Mouse (Mus musculus): ENCODE results near the gene Gm26602. TPM values are rescaled to one million over a fixed set of nuclear protein-coding genes. Genes with fewer than 3 reads are reported as not detected.

Gm26602 gene
- polyA plus RNA-seq, 1 experiment from 2014 or later: not detected

DNA sequence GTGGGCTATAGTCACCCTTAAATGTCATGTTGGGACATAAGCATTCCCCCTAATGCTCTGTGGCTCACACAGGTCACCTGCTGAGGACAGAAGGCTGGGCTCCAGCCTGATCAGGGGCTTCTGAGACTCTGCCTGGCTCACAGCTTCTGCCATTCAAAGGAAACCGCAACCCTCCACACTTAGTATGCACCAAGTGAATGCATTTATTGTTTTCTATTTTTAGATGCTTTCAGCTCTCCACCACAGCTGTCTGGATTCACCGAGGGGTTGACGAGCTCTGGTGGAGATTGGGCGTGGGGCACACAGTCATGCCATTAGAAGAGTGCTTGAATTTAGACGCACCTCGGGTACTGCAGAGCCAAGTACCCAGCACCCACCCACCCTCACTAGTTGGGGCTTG, 37.3 kb upstream of the Gm26602 start:
- no peaks in the 10 kb centered on the region for H3K9me3 ChIP-seq (replicated peaks)
- no peak overlapping the region for H3K9ac ChIP-seq
- no peak for ATAC-seq (ENCODE audit: insufficient read depth)
- peaks cover 31% of the 10 kb centered on the region for H3K4me1 ChIP-seq (replicated peaks)
- H3K27ac ChIP-seq (replicated peaks): no peak overlapping the region
- peak overlapping the region; percentile 55 for H3K4me3 ChIP-seq (replicated peaks)
- 8% methylated on average over 6 of the region's 6 CpGs for WGBS (ENCODE audit: insufficient replicate concordance)
- H3K4me2 ChIP-seq: peak overlapping the region; percentile 75; the same call in 1 of the 2 replicates
- H3K27me3 ChIP-seq: peaks cover 49% of the 10 kb centered on the region
- no peaks in the 10 kb centered on the region for H3K36me3 ChIP-seq (replicated peaks)

DNA sequence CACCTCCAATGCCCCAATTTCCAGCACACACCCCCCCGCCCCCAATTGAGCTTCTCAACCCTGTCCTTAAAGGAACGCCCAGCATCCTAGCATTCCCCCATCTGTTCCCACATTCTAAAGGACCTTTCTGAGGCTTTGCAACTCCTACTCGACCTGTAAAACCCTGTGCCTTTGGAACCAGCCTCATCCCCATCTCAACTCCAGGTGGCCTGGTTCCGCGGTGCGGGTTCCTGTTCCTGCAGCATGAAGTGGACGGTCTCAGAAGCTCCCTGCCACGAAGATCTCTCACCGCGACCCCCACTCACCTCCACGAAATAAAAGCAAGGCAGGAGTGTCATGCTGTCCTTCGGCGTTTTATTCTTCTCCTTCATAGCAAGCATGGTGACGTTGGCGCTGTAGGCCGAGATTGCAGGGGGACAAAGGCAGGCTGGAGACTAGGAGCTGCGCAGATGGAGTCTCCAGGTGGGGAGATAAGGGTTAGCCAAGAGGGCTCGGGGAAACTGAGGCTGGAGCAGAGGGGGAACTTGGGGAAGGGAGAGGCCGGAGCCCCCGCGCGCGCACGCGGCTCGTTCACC, 36.9 kb upstream of the Gm26602 start:
- Histone ChIP-seq H3K9me3 (replicated peaks) (no peaks in the 10 kb centered on the region), H3K27ac (replicated peaks) (no peak overlapping the region), H3K4me1 (replicated peaks) (peaks cover 31% of the 10 kb centered on the region), H3K4me3 (replicated peaks) (peak overlapping the region; percentile 55), H3K4me2 (peak overlapping the region; percentile 75), H3K9ac (peak overlapping the region; percentile 27; the same call in 1 of the 2 replicates), H3K36me3 (replicated peaks) (no peaks in the 10 kb centered on the region), H3K27me3 (peaks cover 49% of the 10 kb centered on the region)
- no peak for ATAC-seq (ENCODE audit: insufficient read depth)
- WGBS (ENCODE audit: insufficient replicate concordance): 1% methylated on average over 26 of the region's 26 CpGs

DNA sequence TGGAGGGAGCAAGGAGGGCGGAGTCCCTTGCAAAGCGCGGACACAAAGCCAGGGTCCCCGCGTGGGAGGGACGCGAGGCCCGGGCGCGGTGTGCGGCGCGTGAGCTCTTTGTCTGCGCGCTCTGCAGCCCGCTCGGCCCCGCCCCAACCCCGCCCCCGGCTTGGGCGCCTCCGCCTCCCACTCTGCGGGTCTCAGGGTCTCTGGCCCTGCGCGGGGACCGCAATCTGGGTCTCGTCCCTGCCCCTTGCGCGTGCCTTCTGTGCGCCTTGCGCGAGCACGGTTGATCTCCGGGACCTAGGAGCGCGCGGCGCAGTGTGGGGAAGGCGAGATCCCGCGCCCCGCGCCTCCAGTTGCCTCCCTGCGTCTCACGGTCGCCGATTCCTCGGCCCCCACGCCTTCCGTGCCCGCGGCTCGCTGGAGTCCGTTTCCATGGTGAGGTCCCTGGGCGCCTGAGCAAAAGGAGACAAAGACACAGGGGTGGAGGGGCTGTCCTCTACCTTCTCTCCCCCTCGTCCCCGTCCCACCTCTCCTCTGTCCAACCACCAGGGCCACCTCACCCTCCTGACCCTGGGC, 36.3 kb upstream of the Gm26602 start, which contains the start of the genes Prtn3 and Plppr3:
Gene Prtn3, plus strand, starts transcription at position 187 of the 573 bp plus-strand sequence.
Gene Plppr3, minus strand, starts transcription at position 345 of the 573 bp plus-strand sequence.
- no peak for ATAC-seq (ENCODE audit: insufficient read depth)
- H3K36me3 ChIP-seq (replicated peaks): no peaks in the 10 kb centered on the region
- peaks cover 33% of the 10 kb centered on the region for H3K4me1 ChIP-seq (replicated peaks)
- peaks cover 53% of the 10 kb centered on the region for H3K27me3 ChIP-seq
- WGBS (ENCODE audit: insufficient replicate concordance): 2% methylated on average over 52 of the region's 57 CpGs
- H3K9me3 ChIP-seq (replicated peaks): no peaks in the 10 kb centered on the region
- H3K4me2 ChIP-seq: peak within 1 kb of the TSS; percentile 75
- H3K27ac ChIP-seq (replicated peaks): peak within 1 kb of the TSS; percentile 19; the same call in 1 of the 2 replicates
- peak within 1 kb of the TSS; percentile 55 for H3K4me3 ChIP-seq (replicated peaks)
- peak within 1 kb of the TSS; percentile 27; the same call in 1 of the 2 replicates for H3K9ac ChIP-seq

DNA sequence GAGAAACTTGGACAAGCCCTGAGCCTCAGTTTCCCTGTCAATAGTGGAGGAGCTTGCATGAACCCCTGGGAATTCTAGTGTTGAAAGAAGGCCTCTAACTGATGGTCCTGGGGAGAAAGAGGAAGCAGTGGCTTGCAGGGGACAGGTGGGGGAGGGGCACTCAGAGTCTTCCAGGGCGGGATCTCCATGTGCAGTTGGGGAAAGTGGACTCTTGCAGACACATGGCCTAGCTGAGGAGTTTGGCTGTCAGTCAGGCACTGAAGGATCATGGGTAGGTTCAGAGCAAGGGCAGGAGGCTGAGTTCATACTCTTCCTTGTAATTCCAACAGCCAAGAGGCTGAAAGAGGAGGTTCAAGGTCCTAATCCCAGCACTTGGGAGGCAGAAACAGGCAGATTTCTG, 33.5 kb upstream of the Gm26602 start:
- peak overlapping the region; percentile 57 for H3K27ac ChIP-seq (replicated peaks)
- peak overlapping the region; percentile 44 for H3K4me2 ChIP-seq
- WGBS (ENCODE audit: insufficient replicate concordance): 26% methylated on average over 1 of the region's 1 CpGs

DNA sequence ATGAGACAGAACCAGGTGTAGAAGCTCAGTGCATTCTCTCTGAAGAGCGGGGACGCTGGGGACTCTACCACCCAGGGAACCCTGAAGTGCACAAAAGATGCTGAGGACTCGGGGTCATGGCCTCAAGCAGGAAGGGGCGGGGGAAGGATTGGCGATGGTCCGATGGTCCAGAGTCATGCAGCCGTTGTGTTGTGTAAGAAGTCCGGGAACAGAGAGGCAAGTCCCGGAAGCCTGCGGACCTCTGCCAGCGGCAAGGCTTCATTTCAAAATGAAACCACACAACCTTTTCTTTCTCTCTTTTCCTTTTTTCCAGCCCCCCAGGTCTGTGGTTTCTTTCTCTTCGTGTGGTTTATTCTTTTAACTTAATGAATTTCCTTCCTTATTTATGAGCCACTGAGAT, 32.9 kb upstream of the Gm26602 start:
- Histone ChIP-seq H3K27ac (replicated peaks) (peak overlapping the region; percentile 57), H3K4me1 (replicated peaks) (peaks cover 67% of the 10 kb centered on the region), H3K36me3 (replicated peaks) (no peaks in the 10 kb centered on the region), H3K4me3 (replicated peaks) (no peak overlapping the region), H3K9me3 (replicated peaks) (no peaks in the 10 kb centered on the region), H3K9ac (no peak overlapping the region; the same call in 1 of the 2 replicates), H3K27me3 (peaks cover 63% of the 10 kb centered on the region), H3K4me2 (peak overlapping the region; percentile 44)
- 0 out of 2 replicates have a peak, but pooled peaks have one; percentile 8 for ATAC-seq (ENCODE audit: insufficient read depth)
- 12% methylated on average over 12 of the region's 12 CpGs for WGBS (ENCODE audit: insufficient replicate concordance)

More for the DNA sequence above, 33.5 kb upstream of the Gm26602 start:
- Histone ChIP-seq H3K9me3 (replicated peaks) (no peaks in the 10 kb centered on the region), H3K4me3 (replicated peaks) (no peak overlapping the region), H3K9ac (no peak overlapping the region), H3K4me1 (replicated peaks) (peaks cover 61% of the 10 kb centered on the region), H3K36me3 (replicated peaks) (no peaks in the 10 kb centered on the region), H3K27me3 (peaks cover 61% of the 10 kb centered on the region)
- no peak for ATAC-seq (ENCODE audit: insufficient read depth)

DNA sequence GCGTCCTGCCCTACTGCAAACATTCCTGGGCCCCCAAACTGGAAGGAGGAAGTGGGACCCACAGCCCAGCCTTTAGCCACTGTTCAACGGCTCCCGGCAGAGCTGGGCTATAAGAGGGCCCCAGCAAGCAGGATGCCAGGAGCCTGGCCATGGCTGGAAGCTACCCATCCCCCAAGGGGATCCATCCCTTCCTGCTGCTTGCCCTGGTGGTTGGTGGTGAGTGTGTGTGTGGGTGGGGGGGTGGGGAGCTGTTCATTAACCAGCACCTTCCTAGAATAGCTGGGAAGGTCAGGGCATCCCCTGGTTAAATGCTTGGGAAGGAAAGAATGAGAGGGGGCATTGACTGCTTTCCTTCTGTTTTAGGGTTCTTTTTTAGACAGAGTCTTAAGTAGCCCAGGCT, 31.1 kb upstream of the Gm26602 start:
- peak overlapping the region; percentile 55 for H3K27ac ChIP-seq (replicated peaks)
- no peaks in the 10 kb centered on the region for H3K9me3 ChIP-seq (replicated peaks)
- WGBS (ENCODE audit: insufficient replicate concordance): 17% methylated on average over 3 of the region's 3 CpGs
- no peak overlapping the region for H3K9ac ChIP-seq
- H3K4me1 ChIP-seq (replicated peaks): peaks cover 71% of the 10 kb centered on the region
- no peaks in the 10 kb centered on the region for H3K36me3 ChIP-seq (replicated peaks)
- peak overlapping the region; percentile 59 for H3K4me2 ChIP-seq
- ATAC-seq (ENCODE audit: insufficient read depth): no peak
- peaks cover 51% of the 10 kb centered on the region for H3K27me3 ChIP-seq
- H3K4me3 ChIP-seq (replicated peaks): 0 out of 2 replicates have a peak overlapping the region, but pooled peaks have one; percentile 10

DNA sequence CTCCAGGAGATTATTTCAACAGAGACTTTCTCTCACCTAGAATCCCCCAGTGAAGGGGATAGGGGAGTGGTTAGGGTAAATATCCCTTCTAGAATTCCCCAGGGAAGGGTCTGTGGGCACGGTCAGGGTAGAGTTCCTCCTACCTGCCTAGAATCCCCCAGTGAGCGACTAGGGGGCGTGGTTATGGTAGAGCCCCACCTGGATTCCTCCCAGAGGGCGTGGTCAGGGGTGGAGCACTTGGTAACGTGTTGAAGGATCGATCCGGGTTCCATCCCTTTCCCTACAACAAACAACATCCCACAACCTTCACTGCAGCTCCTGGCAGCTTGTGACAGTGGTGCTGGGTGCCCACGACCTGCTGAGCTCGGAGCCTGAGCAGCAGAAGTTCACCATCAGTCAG, 29.9 kb upstream of the Gm26602 start:
- Histone ChIP-seq H3K27ac (replicated peaks) (peak overlapping the region; percentile 55; the same call in 1 of the 2 replicates), H3K36me3 (replicated peaks) (no peaks in the 10 kb centered on the region), H3K9ac (0 out of 2 replicates have a peak overlapping the region, but pooled peaks have one; percentile 2), H3K4me3 (replicated peaks) (peak overlapping the region; percentile 39), H3K9me3 (replicated peaks) (no peaks in the 10 kb centered on the region), H3K27me3 (peaks cover 40% of the 10 kb centered on the region), H3K4me2 (peak overlapping the region; percentile 59), H3K4me1 (replicated peaks) (peaks cover 68% of the 10 kb centered on the region)
- ATAC-seq (ENCODE audit: insufficient read depth): peak; percentile 27; the same call in 1 of the 2 replicates
- 5% methylated on average over 9 of the region's 9 CpGs for WGBS (ENCODE audit: insufficient replicate concordance)

DNA sequence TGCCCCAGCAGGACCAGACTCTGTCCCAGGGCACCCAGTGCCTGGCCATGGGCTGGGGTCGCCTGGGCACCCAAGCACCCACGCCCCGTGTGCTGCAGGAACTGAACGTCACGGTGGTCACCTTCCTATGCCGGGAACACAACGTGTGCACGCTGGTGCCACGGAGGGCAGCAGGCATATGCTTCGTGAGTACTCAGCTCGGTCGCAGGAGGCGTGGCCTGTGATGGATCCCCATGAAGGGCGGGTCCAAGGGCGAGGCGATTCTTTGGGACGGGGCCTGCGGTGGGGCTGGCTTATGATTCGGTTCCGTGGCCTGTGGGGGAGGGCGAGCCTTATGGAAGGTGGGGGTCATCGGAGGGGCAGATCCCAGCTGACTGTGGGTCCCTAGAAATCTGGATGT, 28.7 kb upstream of the Gm26602 start:
- no peak overlapping the region for H3K27ac ChIP-seq (replicated peaks)

DNA sequence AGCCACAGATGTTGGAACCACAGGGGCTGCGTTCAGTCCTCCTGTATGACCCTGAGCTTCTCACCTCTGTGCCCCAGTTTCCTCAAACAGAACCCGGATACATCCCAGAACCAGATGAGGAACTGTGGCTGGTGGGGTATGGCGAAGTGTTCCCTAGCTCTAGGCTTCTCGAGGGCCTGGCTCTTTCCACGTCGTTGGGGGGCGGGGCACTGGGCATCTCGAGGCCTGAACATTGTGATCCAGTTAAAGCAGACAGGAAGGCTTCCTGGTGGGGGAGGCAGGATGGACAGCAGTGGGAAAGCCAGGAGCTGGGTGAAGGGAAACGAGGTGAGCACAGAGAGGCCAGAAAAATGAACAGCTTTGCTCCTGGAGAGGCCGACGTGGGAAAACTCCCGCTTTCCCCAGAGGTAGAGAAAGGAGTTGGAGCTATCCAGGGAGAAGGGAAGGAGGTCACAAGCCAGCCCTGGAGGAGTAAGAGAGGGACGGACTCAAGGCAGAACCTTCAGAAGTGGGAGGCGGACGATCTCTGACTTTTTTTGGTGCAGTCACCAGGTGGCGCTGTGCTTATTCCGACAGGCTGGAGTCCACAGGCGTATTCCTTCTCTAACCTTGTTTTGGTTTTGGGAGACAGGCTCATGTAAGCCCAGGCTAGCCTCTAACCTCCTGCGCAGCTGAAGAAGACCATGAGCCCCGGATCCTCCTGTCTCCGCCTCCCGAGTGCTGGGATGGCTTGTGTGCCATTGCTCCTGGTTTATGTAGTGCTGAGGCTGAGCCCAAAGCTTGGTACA, 27.2 kb upstream of the Gm26602 start:
- ATAC-seq (ENCODE audit: insufficient read depth): no peak
- H3K27ac ChIP-seq (replicated peaks): no peak overlapping the region
- peaks cover 32% of the 10 kb centered on the region for H3K27me3 ChIP-seq
- H3K4me2 ChIP-seq: 0 out of 2 replicates have a peak overlapping the region, but pooled peaks have one; percentile 3
- no peaks in the 10 kb centered on the region for H3K9me3 ChIP-seq (replicated peaks)
- WGBS (ENCODE audit: insufficient replicate concordance): 14% methylated on average over 22 of the region's 22 CpGs
- H3K9ac ChIP-seq: no peak overlapping the region
- peaks cover 50% of the 10 kb centered on the region for H3K4me1 ChIP-seq (replicated peaks)
- no peaks in the 10 kb centered on the region for H3K36me3 ChIP-seq (replicated peaks)
- H3K4me3 ChIP-seq (replicated peaks): no peak overlapping the region

More for the DNA sequence above, 28.7 kb upstream of the Gm26602 start:
- ATAC-seq (ENCODE audit: insufficient read depth): 0 out of 2 replicates have a peak, but pooled peaks have one; percentile 23
- no peaks in the 10 kb centered on the region for H3K36me3 ChIP-seq (replicated peaks)
- peak overlapping the region; percentile 39 for H3K4me3 ChIP-seq (replicated peaks)
- H3K9me3 ChIP-seq (replicated peaks): no peaks in the 10 kb centered on the region
- H3K9ac ChIP-seq: no peak overlapping the region
- H3K4me2 ChIP-seq: peak overlapping the region; percentile 59
- peaks cover 61% of the 10 kb centered on the region for H3K4me1 ChIP-seq (replicated peaks)
- 2% methylated on average over 22 of the region's 22 CpGs for WGBS (ENCODE audit: insufficient replicate concordance)
- peaks cover 40% of the 10 kb centered on the region for H3K27me3 ChIP-seq

DNA sequence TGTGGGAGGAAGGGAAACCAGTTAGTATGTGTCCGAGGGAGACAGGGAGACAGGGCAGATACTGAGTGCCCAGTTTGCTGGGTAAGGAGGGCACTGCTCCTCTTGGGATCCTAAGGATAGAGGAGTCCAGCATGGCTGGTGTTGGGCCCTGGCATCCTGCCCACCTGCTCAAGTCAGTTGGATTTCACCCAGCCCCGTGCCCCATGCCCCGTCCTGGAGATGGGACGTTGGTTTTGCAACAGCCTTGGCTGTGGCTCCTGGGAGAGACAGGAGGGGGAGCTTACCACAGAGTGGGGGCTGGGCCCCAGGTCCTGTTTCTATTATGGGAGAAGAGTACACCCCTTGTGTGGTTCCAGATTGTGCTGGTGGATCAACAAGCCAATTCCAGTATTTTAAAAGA, 26.2 kb upstream of the Gm26602 start:
- no peak for ATAC-seq (ENCODE audit: insufficient read depth)
- peaks cover 27% of the 10 kb centered on the region for H3K27me3 ChIP-seq
- H3K4me3 ChIP-seq (replicated peaks): no peak overlapping the region
- no peak overlapping the region; the same call in 1 of the 2 replicates for H3K4me2 ChIP-seq
- H3K4me1 ChIP-seq (replicated peaks): peaks cover 48% of the 10 kb centered on the region
- H3K9me3 ChIP-seq (replicated peaks): no peaks in the 10 kb centered on the region
- WGBS (ENCODE audit: insufficient replicate concordance): 34% methylated on average over 4 of the region's 4 CpGs
- H3K36me3 ChIP-seq (replicated peaks): no peaks in the 10 kb centered on the region
- H3K27ac ChIP-seq (replicated peaks): peak overlapping the region; percentile 9; the same call in 1 of the 2 replicates
- H3K9ac ChIP-seq: no peak overlapping the region

Data from liver, embryonic 15.5 days (tissue).